Mouse (Mus musculus) right cerebral cortex, postnatal 4 days (tissue): ENCODE results near the gene Tbc1d16.

Source experiments
- DNase-seq: peaks from one replicate; pipeline ENCODE4 v3.0.0-alpha.2; 2022

Gene Tbc1d16

GRCm38 (mm10) chr11:119235596-119235995 is 7.3 kb upstream of the Tbc1d16 start:
- peak; percentile 75 for DNase-seq

- DNase-seq = no peak
Measured at GRCm38 (mm10) chr11:119234770-119235169, 6.5 kb upstream of the Tbc1d16 start.

- DNase-seq = peak; percentile 70
Measured at GRCm38 (mm10) chr11:119228846-119229626, 737 bp upstream of the Tbc1d16 start.

GRCm38 (mm10) chr11:119227591-119227990 is 708 bp downstream of the Tbc1d16 start:
- no peak for DNase-seq

GRCm38 (mm10) chr11:119225634-119226033 is 2.7 kb downstream of the Tbc1d16 start:
- DNase-seq = no peak

GRCm38 (mm10) chr11:119224926-119225325 is 3.4 kb downstream of the Tbc1d16 start:
- DNase-seq = no peak

- DNase-seq = no peak
Measured at GRCm38 (mm10) chr11:119223124-119223890, 5.0 kb downstream of the Tbc1d16 start.

- DNase-seq = no peak
Measured at GRCm38 (mm10) chr11:119221812-119222510, 6.3 kb downstream of the Tbc1d16 start.

GRCm38 (mm10) chr11:119219816-119220465 is 8.4 kb downstream of the Tbc1d16 start:
- peak; percentile 63 for DNase-seq

- DNase-seq = no peak
Measured at GRCm38 (mm10) chr11:119217861-119218260, 10.4 kb downstream of the Tbc1d16 start.

GRCm38 (mm10) chr11:119215905-119216507 is 12.3 kb downstream of the Tbc1d16 start:
- no peak for DNase-seq

- no peak for DNase-seq
Measured at GRCm38 (mm10) chr11:119215038-119215904, 13.0 kb downstream of the Tbc1d16 start.

GRCm38 (mm10) chr11:119213166-119213885 is 15.0 kb downstream of the Tbc1d16 start:
- no peak for DNase-seq

GRCm38 (mm10) chr11:119211604-119212309 is 16.5 kb downstream of the Tbc1d16 start:
- DNase-seq = no peak

- DNase-seq = peak; percentile 74
Measured at GRCm38 (mm10) chr11:119210321-119211100, 17.8 kb downstream of the Tbc1d16 start.

- peak; percentile 68 for DNase-seq
Measured at GRCm38 (mm10) chr11:119209371-119210025, 18.8 kb downstream of the Tbc1d16 start.

- DNase-seq = no peak
Measured at GRCm38 (mm10) chr11:119208870-119209370, 19.4 kb downstream of the Tbc1d16 start.

GRCm38 (mm10) chr11:119207986-119208385 is 20.3 kb downstream of the Tbc1d16 start:
- DNase-seq = no peak
